Mouse (Mus musculus): ENCODE results near the gene Gm16181.

GRCm38 (mm10) chr17:35232659-35233058 lies 12.0 kb downstream of the Gm16181 start:
- TF ChIP-seq CTCF (IDR thresholded peaks at IDR 0.05; ENCODE audit: low read depth, low read length), result no peak
- no peak for TF ChIP-seq POLR2A (IDR thresholded peaks at IDR 0.05; ENCODE audit: borderline replicate concordance, low read depth, low read length)
